Mouse (Mus musculus) ovary, adult 18-20 months (tissue): ENCODE data around the gene Gramd4.
A peak's percentile ranks its signal among the peaks of the same experiment; 100 is the strongest.

ENCODE experiments used
- DNase-seq: peaks from one replicate; pipeline ENCODE4 v3.0.0; 2022; ENCODE audit warnings: low spot score, mixed read lengths

Gramd4 gene

DNA sequence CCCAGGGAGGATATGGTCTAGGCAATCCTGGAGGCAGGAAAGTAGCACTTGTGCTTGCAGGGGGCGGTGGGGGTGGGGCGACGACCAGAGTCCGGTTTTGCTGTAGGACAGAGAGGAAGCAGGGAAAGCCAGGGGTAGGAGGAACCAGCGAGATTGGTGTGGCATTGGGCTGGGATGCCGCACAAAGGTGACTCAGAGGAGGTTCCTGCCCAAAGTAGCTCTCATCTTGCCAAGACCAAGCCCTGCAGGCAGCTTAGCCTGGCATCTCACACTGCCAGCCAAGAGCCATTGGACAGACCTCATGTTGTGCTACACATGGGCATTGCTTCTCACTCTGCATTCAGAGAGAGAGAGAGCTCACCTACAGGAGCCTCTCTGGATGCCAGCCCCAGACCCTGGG lies at the start of gene Gramd4:
Gramd4 (plus strand) TSS at position 283 of the 400 bp plus-strand sequence.
- no peak for DNase-seq

DNA sequence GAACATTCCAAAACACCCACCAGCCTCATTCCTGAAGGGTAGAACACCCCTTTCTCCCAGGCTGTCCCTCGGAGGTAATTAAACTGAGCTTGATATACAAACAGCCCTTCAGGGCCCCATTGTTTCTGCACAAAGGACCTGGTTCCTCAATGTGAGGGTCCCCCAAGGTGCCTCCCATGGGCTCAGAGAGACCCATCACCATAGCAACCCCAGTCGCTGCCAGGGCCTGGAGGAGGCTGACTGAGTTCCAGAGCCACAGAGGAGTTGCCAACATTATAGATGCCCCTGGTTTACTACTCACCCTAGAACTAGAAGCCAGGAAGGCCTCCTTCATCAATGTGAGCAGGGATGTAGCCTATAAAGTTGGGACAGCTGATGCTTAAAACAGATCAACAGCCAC lies 44.4 kb upstream of the Gramd4 start:
- no peak for DNase-seq

DNA sequence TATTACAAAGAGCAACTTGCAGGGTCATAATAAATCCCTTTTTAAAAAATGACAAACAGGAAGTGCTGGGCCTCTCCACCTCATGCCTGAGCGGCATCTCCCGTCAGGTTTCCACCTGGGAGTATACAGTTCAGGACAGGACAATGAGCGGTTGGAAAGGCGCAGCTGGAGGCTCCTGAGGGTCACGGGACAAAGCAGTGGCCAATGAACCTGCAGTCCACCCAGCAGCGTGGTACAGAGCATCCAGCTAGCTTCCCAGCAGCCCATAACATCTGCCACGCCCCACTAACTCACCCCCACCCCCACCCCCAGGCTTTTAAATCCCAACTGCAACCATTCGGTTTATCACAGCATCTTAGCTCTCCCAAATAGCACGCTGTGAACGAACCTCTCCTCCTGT lies 43.8 kb upstream of the Gramd4 start:
- DNase-seq: no peak

DNA sequence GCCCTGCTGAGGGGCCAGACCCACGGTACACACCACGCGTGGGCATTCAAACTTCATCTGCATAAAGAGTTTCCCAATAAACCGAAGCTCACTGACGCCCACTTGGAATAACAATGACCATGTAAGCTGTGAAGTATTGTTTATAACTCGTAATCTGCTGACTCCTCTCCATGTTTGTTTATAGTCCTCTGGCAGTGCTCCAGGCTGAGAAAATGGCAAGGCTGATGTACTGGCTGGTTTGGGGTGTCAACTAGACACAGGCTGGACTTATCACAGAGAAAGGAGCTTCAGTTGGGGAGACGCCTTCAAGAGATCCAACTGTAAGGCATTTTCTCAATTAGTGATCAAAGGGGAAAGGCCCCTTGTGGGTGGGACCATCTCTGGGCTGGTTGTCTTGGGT lies 42.5 kb upstream of the Gramd4 start:
- no peak for DNase-seq

- DNase-seq: no peak
Measured at GRCm38 (mm10) chr15:86015860-86016541, 41.5 kb upstream of the Gramd4 start.

- no peak for DNase-seq
Measured at GRCm38 (mm10) chr15:86017336-86017735, 40.2 kb upstream of the Gramd4 start.

- no peak for DNase-seq
Measured at GRCm38 (mm10) chr15:86018753-86019512, 38.6 kb upstream of the Gramd4 start.

DNA sequence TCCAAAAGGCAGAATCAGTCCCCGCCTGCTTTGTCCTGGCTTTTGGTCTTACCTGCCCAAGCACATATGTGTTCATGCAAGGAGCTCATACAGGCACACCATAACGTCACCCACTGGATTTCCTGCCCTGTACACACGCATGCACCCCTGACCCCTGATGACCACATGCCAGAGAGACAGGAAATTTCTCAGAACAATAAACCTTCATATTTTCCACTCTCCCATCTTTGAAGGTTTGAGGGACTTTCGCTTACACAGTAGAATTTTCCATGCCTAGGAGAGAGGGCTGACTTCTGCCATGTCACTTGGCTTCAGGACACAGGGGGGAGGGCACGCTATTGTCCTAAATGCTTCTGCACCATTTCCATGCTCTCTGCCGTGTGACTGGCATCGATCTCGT lies 37.5 kb upstream of the Gramd4 start:
- no peak for DNase-seq

- no peak for DNase-seq
Measured at GRCm38 (mm10) chr15:86021301-86021700, 36.2 kb upstream of the Gramd4 start.

GRCm38 (mm10) chr15:86021971-86022370 lies 35.5 kb upstream of the Gramd4 start:
- no peak for DNase-seq

GRCm38 (mm10) chr15:86027871-86028270 lies 29.6 kb upstream of the Gramd4 start:
- no peak for DNase-seq

DNA sequence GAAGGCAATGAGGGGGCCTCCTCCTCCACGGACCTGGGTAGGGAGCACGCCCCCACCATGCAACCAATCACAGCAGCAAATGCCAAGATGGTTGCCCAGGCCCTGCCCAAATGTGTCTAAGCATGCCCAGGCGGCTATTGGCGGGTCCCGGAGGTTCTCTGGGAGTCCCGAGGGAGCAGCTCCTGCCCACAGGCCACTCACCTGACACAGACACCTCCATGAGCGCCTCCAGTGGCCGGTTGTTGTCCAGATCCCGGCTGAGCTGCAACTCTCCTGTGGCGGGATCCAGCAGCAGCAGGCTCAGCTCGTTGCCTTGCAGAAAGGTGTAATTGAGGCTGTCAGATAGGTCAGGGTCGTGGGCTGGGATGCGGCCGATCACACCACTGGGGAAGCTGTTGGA lies 27.5 kb upstream of the Gramd4 start:
- DNase-seq: no peak

DNA sequence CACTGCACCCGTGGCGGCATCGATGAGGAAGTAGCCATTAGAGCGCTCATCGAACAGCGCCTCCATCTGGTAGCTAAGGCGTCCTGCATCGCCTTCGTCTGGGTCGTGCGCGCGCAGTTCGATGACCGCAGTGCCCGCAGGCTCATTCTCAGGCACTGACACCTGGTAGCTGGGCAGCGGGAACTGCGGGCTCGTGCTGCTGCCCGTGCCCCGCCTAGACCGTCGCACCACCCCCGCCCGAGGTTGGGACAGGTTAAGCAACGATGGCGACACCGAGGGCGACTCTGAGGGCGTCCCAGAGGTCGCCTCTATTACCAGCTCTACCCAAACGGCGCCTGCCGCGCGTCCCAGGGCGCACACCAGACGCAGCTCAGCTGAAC lies 24.7 kb upstream of the Gramd4 start:
- no peak for DNase-seq

DNA sequence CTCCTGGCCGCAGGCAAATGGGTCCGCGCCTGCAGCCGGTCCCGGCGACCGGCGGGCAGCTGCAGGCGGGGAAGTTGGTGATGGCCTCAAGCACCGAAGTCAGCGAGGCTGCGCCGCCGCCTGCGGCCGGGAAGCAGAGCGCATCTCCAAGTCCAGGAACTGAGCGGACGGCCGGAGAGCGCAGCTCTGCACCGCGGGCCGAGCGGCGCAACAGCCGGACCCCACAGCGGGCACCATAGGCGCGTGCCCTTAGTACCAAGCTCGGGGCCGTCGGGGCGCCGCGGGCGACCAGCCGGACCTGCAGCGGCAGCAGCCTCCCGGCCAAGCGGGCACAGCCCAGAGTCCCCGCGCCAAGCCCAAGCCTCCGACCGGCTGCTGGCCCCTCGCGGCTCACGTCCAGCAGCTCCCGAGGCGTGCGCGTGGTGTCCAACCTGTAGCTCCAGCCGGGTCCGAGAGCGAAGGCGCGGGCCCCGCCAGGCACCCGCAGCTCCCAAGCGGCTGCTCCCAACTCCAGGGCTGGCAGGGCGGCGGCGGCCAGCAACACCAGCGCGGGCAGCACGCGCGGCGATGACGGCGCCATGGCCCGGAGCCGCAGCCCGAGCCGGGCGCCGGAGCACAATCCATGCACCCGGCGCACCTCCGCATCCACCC lies 24.2 kb upstream of the Gramd4 start, which contains the start of gene Celsr1:
Celsr1 (minus strand) TSS at position 587 of the 651 bp plus-strand sequence.
- DNase-seq: no peak

DNA sequence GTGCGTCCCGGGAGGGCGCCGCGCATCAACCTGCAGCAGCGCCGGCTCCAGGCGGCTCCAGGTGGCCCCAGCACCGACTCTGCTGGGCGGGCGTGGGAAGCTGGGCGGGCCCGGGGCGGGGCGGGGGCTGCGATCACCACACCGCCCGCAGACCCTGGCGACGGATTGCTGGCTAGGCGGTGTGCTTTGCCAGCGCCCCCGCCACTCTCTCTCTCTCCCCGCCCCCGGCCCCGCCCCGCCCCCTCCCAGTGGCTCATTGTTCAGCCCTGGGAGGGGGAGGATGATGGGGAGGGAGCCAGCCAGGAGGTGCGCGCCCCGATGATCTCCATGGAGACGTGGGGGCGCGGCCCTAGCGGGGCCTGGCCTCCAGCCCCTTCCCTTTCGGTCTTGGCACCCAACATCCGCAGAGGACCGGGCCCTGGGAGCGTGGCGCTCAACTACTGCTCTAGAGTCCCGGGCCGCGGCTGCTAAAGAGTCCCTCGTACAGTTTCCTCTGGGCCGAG lies 23.4 kb upstream of the Gramd4 start:
- peak; percentile 70 for DNase-seq

DNA sequence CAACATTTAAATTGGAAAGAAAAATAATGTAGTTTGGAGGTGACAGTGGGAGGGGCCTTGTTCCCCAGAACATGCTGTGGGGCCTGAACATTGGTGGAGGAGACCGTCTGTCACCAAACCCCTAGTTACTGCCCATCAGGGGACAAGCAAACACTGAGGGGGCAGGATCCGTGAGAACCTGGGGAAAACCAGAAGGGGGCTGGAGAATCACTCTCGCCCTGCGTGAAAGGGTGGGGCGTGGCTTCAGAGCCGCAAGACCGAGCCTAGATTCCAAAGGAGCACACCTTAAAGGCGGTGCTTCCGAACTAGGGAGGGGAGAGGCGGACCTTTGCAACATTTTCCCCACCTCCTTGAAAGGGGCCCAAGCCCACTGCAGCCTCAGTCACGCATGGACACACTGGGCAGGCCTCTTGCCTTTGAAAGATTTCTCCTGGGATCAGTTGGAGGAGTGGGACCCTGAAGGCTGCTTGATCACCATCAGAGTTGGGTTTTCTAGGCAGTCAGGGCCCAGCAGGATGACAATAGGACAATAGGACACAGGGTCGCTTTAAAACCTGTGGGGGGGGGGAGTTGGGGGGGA lies 22.6 kb upstream of the Gramd4 start:
- no peak for DNase-seq

DNA sequence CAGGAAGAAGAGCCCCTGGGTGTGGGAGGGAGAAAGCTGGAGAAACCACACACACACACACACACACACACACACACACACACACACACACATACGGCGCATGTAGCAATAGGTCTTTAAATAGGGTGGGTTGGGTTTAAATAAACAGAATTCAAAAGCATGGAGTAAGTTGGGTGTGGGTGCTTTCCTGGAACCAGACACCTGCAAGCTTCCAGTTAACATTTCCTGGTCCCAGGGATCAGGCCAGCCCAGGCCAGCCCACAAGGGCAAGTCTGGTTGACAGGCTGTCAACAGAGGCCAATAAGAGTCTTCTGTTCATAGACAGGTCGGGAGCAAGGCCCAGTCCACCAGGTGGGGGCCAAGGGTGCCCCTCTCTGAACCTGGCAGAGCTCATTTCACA lies 21.6 kb upstream of the Gramd4 start:
- no peak for DNase-seq

DNA sequence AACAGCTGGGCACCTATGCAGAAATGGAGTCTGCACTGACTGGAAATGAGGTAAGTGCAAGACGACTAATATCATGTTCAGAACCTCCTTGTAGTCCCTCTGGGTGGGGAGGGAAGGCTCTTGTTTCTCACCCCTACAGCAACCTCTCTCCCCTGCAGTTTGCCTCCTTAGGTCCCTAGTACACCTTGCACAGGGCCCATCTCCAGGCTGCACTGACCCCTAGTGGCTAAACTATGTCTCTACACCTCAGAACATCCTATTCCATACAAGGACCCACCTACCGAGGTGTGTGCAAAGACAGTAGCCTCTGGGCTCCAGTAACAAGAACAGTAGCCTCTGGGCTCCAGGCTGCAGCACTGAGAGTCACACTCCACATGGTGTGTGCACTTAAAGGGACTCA lies 18.7 kb upstream of the Gramd4 start:
- no peak for DNase-seq

- DNase-seq: no peak
Measured at GRCm38 (mm10) chr15:86041421-86041820, 16.1 kb upstream of the Gramd4 start.

- DNase-seq: no peak
Measured at GRCm38 (mm10) chr15:86042364-86042763, 15.1 kb upstream of the Gramd4 start.

GRCm38 (mm10) chr15:86049510-86049909 lies 8.0 kb upstream of the Gramd4 start:
- no peak for DNase-seq

GRCm38 (mm10) chr15:86050170-86050743 lies 7.2 kb upstream of the Gramd4 start:
- no peak for DNase-seq
